Mouse (Mus musculus): ENCODE data around the gene Pla2g4e. TPM values are rescaled to one million over a fixed set of nuclear protein-coding genes. Genes with fewer than 3 reads are reported as not detected.
"Not testable (repeated sequence)": the region's sequence is repeated elsewhere in the genome, so short reads cannot be mapped to it uniquely, and the experiment has no call there.

The Pla2g4e gene
- total RNA-seq, 2 experiments from 2014 or later, result 18.9 to 21.8 TPM

DNA sequence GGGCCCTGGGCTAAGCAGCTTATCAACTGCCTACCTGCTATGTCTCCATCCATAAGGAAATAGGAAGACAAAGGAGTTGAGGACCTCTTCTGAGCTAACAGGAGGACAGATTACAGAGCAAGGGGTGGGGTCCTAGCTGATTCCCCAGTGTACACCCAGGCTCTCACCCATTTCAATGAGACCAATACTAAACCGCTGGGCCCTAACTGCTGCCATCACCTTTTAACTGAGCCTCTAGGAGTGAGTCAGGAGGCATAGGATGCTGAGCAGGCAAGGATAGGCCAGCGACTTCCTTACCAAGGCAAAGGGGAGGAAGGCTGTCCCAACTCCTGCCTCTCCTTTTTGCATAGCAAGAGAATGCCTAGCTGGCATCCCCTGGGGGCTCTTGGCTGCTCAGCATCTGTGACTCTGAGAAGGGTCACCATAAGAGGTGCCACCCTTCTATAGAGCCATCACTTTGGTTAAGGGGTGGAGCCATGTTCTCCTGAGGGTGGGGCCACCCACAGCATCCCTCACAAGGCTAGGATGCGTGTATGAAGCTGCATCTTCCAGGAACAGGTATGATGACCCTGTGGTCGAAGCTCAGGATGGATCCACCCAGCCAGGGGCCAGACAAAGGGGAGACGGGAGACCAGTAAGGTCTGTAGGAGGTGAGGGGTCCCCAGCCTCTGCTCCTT lies 2.2 kb downstream of the Pla2g4e start:
- peak in 1 of 2 experiments; percentile 54 for DNase-seq (ENCODE audit: low spot score in 2 of 2)
- intact Hi-C loops (cut with DNase I), result no loop called here

DNA sequence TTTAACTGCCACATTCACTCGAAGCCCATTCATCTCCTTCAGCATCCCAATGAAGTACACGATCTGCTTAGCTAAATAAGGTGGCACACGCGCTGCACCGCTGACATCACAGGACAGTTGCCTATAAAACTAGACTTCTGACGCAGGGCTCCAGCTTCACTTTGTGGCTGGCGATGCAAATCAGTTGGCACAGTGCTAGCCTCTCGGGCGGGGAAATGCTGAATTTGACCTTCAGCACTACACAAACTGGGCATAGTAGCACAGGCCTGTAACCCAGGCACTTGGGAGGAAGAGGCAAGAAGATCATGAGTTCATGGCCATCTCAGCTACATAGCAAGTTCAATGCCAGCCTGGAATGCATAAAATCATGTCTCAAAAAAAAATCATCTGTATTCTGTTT lies 6.4 kb downstream of the Pla2g4e start:
- DNase-seq (ENCODE audit: low spot score in 2 of 2), result not testable (repeated sequence)

DNA sequence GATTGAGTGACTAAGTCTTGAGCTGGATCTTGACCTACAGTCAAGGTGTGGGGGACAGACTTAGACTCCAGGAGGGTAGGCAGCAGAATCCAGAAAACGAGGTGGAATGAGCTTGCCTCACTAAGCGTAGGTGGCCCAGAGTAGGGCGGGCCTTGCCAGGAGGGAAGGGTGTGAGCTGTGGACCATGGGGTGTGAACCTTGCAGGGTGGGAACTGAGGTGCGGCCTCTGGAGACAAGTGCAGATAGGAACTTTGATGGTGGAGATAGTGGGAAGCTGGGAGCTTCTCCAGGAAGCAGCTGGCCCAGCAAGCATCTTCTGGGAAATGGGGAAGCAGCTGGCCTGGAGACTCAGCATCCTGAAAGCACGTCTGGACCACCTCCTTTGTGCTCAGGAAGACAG lies 7.4 kb downstream of the Pla2g4e start:
- intact Hi-C loops (cut with DNase I), result no loop called here
- DNase-seq (ENCODE audit: low spot score in 2 of 2), result no peak

More for the DNA sequence above, 6.4 kb downstream of the Pla2g4e start:
- intact Hi-C loops (cut with DNase I), result not testable (repeated sequence)

DNA sequence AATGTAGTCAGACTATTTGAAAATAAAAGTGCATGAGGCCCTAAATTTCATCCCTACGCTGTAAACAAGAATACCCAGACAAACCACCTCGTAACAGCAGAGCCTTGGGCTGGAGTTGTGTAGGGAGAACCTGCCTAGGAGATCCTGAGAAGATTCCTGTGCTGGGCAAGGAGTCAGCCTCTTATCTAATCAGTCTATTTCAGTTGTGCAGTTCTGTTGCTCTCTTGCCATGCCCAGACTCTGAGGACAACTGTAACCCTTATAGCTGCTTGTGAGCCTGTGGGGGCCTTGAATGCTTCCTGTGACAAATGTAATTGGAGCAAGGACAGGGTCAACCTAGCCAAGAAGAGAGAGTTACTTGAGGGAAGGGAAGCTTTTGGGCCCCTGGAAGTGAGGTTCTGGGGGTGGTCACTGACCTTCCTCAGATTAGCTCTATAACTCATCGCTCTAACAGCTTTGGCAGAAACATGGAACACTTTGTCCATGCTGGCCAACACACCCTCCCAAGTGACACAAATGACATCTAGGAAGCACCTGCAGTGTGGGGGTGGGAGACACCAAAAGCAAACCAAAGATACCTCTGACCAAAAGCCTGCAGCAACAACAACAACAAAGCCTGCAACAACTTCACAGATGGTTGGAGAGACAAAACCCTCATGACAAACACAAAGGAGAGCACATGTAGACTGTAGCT lies 9.0 kb downstream of the Pla2g4e start:
- no peak for DNase-seq (ENCODE audit: low spot score in 2 of 2)
- intact Hi-C loops (cut with DNase I), result no loop called here

DNA sequence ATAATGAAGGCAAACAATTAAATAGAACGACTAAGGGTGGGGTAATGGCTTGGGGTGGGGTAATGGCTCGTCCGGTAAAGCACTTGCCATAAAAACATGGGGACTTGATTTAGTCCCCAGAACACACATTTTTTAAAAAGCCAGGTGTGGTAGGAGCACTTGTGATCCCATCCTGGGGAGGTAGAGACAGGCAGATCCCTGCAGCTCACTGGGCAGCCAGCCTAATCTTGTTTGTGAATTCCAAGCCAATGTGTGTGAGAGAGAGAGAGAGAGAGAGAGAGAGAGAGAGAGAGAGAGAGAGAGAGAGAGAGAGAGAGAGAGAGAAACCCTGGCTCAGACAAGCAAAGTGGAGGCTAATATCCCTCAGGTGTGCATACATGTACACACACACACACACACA lies 9.8 kb downstream of the Pla2g4e start:
- DNase-seq (ENCODE audit: low spot score in 2 of 2), result no peak
- intact Hi-C loops (cut with DNase I), result no loop called here

DNA sequence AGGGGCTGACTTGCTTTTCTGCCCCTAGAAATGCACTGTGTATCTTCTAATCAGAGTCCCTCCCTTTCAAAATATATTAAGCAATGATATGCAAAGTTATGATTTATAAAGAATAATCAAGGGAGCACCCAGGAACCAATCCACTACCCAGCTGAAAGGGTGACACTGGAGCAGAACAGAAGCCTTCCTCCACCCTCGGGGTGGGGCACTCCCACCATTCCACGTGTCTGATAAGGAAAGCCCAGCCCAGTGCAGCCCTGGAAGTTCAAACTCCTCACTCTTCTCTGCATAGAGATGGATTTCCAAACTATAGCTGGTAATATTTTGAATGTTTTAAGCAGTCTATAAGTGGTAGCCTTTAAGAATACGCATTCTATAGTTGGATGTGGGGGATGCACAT lies 13.5 kb downstream of the Pla2g4e start:
- DNase-seq (ENCODE audit: low spot score in 2 of 2), result no peak
- intact Hi-C loops (cut with DNase I), result no loop called here

DNA sequence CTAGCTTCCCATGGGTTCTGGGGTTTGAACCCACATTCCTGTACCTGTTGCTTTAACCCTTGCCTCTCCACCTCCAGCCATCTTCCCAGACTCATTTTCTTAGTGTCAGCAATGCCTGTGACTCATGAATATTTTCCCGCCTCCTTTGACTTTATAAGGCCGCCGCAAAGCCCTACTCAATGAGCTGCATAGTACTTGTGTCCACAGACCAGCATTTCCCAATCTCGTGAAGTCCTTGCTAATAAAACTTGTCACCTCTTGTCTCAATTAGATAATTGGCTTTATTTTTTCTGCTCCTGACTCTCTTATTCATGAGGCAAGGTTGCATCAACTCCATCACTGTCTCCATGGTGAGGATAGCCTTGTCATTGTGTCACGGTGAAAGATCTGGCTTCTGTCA lies 30.5 kb downstream of the Pla2g4e start:
- DNase-seq (ENCODE audit: low spot score in 2 of 2), result no peak
- intact Hi-C loops (cut with DNase I), result no loop called here

DNA sequence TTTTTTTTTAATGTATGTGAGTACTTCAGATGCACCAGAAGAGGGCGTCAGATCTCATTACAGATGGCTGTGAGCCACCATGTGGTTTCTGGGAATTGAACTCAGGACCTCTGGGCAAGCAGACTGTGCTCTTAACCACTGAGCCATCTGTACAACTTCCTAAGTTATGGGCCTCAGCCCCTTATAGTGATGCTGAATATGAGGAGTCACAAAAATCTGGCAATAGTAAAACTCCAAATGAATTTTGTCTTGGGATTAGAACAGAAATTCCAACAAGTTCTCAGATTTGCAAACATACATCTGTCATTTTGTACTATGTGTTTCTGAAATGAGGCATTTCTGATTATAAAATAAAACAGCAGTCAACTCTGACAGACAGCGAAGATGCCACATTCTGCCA lies 33.7 kb downstream of the Pla2g4e start:
- intact Hi-C loops (cut with DNase I), result no loop called here
- DNase-seq (ENCODE audit: low spot score in 2 of 2), result no peak

DNA sequence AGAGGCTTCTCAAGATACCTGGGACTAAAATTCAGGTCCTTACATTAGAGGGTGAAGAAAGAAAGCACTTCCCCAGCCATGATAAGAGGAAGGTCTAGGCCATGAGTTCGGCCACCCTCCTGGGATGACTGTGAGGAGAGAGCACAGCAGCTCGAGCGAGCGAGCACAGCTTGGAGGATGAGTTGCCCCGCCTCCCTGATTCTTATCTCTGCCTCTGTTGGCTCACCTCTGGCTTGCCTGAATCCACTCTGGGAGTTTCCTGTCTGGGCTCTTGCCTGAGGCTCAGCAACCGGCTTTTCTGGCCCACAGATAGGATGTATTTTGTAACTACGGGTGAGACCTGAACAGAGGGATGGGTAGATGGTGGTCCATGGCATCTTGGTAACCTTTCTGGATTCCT lies 37.2 kb downstream of the Pla2g4e start:
- intact Hi-C loops (cut with DNase I), result no loop called here
- no peak for DNase-seq (ENCODE audit: low spot score in 2 of 2)

DNA sequence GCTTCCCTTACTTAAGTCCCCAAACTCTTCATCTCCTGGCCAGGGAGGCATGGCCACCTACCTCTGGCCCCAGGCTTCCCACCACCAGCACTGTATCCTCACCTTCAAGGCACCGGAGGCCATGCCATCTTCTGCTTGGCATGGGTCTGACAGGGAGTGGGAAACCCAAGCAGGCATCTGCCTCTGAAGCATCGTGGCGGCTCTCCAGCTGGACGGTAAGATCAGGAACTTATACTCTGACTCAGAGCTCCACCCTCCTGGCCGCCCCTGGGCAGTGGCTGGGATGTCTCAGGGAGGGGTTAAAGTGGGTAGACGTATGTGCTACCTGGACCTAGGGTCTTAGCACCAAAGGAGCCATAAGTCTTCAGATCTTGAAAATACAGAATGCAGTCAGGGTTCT lies 38.1 kb downstream of the Pla2g4e start:
- DNase-seq (ENCODE audit: low spot score in 2 of 2), result no peak
- intact Hi-C loops (cut with DNase I), result no loop called here

DNA sequence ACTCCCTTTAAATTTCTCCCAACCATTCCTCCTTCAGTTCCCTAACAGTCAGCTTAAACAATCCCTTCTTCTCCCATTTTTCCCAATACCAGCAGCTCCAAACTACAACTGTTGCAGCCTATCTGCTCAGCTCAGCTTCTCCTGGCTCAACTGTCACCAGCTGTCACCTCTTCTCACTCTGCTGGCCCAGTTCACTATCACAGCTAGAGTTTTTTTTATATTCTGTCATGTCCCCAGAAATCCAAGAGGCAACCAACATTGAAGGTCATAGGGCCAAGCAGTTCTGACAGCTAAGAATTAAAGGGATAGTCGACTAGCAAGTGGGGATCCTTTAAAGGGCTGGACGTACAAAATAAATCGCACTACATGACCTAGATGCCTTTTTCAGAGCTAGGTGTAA lies 41.4 kb downstream of the Pla2g4e start:
- DNase-seq (ENCODE audit: low spot score in 2 of 2), result no peak
- intact Hi-C loops (cut with DNase I), result no loop called here

DNA sequence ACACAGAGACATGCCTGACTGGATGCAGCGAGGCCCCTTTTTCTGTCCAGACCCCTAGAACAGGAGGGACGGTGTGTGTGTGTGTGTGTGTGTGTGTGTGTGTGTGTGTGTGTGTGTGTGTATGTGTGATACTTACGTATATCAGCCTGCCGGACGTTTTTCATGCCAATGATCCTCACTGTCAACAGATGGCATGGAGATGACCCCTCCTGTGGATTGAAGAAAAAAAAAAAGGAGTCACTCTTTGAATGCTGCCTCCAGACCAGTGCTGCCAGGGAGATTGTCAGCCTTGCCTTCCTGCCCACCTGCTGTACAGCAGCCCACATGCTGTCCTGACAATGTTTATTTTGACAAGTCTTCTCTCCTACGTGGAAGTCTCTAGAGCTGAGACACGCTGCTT lies 45.1 kb downstream of the Pla2g4e start:
- DNase-seq (ENCODE audit: low spot score in 2 of 2), result peak in 1 of 2 experiments; percentile 9
- intact Hi-C loops (cut with DNase I), result no loop called here

DNA sequence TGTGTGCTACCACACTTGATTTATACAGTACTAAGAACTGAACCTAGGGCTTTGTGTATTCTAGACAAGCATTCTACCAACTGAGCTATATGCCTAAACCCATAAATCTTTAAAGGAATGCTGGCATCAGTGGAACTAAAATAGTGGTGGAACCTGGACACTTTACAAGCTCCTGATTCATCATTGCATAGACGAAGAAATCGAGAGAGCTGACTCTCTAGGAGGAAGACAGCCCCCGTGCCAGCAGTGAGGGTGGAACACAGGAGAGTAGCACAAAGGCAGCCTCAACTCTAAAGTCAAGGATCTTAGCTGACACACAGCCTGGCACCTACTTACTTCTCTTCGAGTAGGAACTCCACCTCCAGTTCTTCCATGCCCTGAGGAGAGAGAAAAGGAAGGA lies 57.0 kb downstream of the Pla2g4e start:
- intact Hi-C loops (cut with DNase I), result no loop called here
- DNase-seq (ENCODE audit: low spot score in 2 of 2), result peak in 1 of 2 experiments; percentile 68

DNA sequence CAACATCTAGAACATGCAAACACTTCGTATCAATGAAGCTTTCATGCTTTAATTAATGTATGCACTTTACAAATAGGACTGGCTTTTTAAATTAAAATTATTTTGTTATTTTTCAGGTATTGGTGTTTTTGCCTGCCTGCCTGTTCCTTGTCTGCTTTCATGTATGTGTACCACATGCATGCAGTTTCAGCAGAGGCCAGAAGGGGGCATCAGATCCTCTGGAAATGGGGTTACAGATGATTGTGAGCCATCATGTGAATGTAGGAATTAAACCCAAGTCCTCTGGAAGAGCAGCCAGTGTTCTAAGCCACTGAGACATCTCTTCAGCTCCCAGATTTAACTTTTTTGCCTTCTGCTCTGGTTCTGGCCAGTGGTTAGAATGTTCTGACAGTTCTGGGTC lies 57.6 kb downstream of the Pla2g4e start:
- intact Hi-C loops (cut with DNase I), result no loop called here
- no peak for DNase-seq (ENCODE audit: low spot score in 2 of 2)

DNA sequence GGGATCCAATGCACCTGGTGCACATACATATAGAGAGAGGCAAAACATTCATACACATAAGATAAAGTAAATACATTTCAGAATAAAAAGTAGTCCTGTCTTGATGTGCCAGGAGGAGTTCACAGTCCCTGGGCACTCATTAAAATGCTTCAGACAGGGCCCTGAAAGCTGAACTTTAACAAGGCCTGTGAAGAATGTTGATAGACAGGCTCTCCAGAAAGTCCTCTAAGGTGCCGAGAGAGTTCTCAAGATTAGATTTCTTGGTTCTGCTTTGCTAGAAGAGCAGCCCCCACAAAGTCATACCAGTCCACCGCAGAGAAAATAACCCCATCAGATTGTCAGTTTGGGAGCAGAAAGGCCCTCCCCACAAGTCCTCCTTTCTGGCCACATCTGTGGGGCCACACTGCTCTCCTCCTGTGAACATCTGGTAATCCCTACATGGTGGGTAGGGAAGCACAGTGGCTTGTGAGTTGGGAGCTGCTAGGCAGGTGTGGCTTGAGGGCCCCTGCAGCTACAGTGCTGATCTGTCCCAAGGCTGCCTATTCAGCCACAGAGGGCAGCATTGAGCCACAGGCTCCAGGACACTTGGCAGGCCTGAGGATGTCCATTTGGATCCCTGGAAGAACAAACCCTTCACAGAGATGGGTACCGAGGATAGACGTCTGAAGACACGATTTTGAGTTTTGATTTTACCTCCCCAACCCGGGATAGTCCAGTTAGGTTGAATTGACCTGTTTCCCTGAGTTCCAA lies 59.4 kb downstream of the Pla2g4e start:
- no peak for DNase-seq (ENCODE audit: low spot score in 2 of 2)
- intact Hi-C loops (cut with DNase I), result no loop called here

DNA sequence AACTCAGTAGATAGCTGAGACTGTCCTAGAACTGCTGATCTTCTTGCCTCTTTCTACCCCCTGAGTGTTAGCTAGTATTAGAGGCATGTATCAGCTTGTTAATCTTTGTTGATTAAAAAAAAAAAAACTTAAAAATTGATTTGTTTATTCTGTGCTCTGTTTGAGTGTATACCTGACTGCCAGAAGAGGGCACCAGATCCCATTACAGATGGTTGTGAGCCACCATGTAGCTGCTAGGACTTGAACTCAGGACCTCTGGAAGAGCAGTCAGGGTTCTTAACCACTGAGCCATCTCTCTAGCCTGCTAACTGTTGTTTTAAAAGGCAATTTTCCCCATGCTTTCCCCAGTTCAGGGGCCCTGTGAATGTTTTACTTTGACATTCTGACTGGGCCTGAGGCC lies 66.2 kb downstream of the Pla2g4e start:
- intact Hi-C loops (cut with DNase I), result loop anchor here (10.0 kb wide), 1 partner anchor 86 kb away; no protein-coding TSS in a partner anchor
- no peak for DNase-seq (ENCODE audit: low spot score in 2 of 2)

DNA sequence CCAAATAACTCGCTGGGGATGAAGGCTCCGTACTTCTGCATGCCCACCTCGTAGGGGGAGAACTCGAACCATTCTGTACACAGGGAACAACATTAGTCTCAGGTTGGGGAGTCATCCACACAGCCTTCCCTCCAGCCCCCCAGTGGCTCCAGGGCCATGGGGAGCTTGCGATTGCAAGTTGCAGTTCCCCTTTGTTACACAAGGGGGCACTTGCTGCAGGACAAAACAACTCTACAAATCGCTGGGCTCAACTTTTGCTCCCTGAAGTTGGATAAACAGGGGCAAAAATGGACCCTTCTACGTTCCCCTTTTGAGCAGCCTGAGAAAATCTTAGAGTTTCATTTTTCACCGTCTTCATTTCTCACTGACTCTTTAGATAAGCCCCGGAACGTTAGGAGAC lies 71.4 kb downstream of the Pla2g4e start:
- peak; percentile 31 to 44 for DNase-seq (ENCODE audit: low spot score in 2 of 2)
- intact Hi-C loops (cut with DNase I), result loop anchor here (2.0 to 10.0 kb wide), 3 partner anchors 91 to 201 kb away; partner anchors contain the start of gene Mapkbp1

DNA sequence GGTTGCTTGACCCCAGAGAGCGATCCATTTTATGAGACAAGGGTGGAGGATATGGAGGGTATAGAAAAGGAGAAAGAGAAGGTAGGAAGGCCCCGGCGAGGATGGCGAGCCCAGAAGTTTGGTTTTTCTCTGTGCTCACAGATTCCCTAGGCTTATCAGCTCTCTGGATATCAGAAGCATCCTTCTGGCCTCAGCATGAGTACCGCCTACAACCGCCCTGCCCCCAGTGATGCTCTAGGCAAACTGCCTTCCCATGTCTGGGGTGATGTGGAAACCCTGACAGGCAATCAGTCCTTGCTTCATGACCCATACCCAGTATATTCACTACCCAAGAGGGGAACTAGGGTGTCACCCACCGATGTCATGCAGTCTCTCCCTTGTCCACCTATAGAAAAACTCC lies 73.8 kb downstream of the Pla2g4e start:
- DNase-seq (ENCODE audit: low spot score in 2 of 2), result no peak
- intact Hi-C loops (cut with DNase I), result loop anchor here (2.0 to 10.0 kb wide), 3 partner anchors 87 to 199 kb away; partner anchors contain the start of gene Mapkbp1

DNA sequence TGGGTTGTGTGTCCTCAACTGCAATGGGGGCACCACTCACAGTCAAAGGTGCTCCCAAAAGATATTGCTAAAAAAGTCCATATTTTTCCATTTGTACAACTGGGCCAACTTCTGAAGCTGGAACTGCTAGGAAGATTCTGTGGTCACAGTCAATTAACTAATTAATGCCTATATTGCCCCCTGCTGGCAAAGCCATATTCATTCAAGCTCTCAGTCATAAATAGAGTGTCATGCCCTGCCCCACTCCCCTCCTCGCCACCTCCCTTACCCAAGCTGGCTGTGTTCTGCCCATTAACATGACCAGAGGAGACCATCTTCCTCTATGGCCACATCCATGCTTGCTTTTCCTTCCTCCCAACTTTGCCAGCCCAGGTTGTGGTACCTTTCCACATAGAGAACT lies 74.4 kb downstream of the Pla2g4e start:
- intact Hi-C loops (cut with DNase I), result loop anchor here (2.0 to 10.0 kb wide), 3 partner anchors 86 to 198 kb away; partner anchors contain the start of gene Mapkbp1
- DNase-seq (ENCODE audit: low spot score in 2 of 2), result peak; percentile 11 to 24

DNA sequence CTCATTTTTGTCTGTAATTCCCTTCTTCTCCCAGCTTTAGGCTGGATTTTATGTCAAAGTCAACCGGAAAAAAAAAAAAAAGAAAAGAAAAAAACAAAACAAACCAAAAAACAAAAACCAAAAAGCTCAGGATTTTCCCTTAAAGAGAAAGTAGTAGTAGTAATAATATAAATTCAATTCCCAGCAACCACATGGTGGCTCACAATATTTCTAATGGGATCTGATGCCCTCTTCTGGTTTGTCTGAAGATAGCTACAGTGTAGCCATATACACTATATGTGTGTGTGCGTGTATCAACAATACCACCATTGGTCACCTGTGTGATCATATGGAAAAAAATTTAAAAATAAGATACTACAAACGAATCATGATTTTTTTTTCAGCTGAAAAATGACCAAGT lies 75.8 kb downstream of the Pla2g4e start:
- intact Hi-C loops (cut with DNase I), result no loop called here
- DNase-seq (ENCODE audit: low spot score in 2 of 2), result no peak
